Mouse (Mus musculus): ENCODE data around the gene Tra2b.

- TF ChIP-seq CTCF (IDR thresholded peaks at IDR 0.05; ENCODE audit: low read depth, low read length) (no peak), POLR2A (IDR thresholded peaks at IDR 0.05; ENCODE audit: extremely low read depth, insufficient read depth, low read length) (no peak)
Observed at GRCm38 (mm10) chr16:22289643-22290042, 23.8 kb upstream of the Tra2b start.
